Mouse (Mus musculus) kidney, postnatal 0 days (tissue): ENCODE data around the gene Tmem127. TPM values are rescaled to one million over a fixed set of nuclear protein-coding genes. Genes with fewer than 3 reads are reported as not detected.
"Not testable (repeated sequence)": the region's sequence is repeated elsewhere in the genome, so short reads cannot be mapped to it uniquely, and the experiment has no call there.

Experiments used
- ATAC-seq: fragments of 200-750 bp; cut with Nextera tagmentation; replicated peaks from 2 replicates; pipeline ENCODE4 v1.8.0; 2017; ENCODE audit warnings: low read depth, moderate number of reproducible peaks, moderate TSS enrichment, moderate library complexity; ENCODE audit not compliant: low FRiP score
- DNase-seq: peaks from one replicate; pipeline ENCODE4 v3.0.0-alpha.2; 2016; ENCODE audit warnings: low spot score
- H3K27ac ChIP-seq: fragments of 300-500 bp; sonication (generic); 2 replicates; pipeline ENCODE4 v1.5.1; 2014; ENCODE audit warnings: mild to moderate bottlenecking
- H3K27me3 ChIP-seq: fragments of 300-500 bp; sonication (generic); 2 replicates; pipeline ENCODE4 v1.6.1; 2014; ENCODE audit warnings: low read length, mixed read lengths; ENCODE audit not compliant: insufficient read depth
- H3K36me3 ChIP-seq: fragments of 300-500 bp; sonication (generic); 2 replicates; pipeline ENCODE4 v1.6.1; 2014; ENCODE audit warnings: low read length, mixed read lengths; ENCODE audit not compliant: insufficient read depth
- H3K4me1 ChIP-seq: fragments of 300-500 bp; sonication (generic); replicated peaks from 2 replicates; pipeline ENCODE4 v1.6.1; 2014; ENCODE audit warnings: antibody characterized with exemption, low read length, mixed read lengths; ENCODE audit not compliant: insufficient read depth
- H3K4me2 ChIP-seq: fragments of 300-500 bp; sonication (generic); 2 replicates; pipeline ENCODE4 v1.6.1; 2014; ENCODE audit warnings: mild to moderate bottlenecking, low read length, moderate library complexity, mixed read lengths
- H3K4me3 ChIP-seq: fragments of 300-500 bp; sonication (generic); replicated peaks from 2 replicates; pipeline ENCODE4 v1.5.1; 2014; ENCODE audit warnings: low read depth, low read length
- H3K9ac ChIP-seq: fragments of 300-500 bp; sonication (generic); 2 replicates; pipeline ENCODE4 v1.6.1; 2014; ENCODE audit warnings: low read depth, low read length
- H3K9me3 ChIP-seq: fragments of 300-500 bp; sonication (generic); replicated peaks from 2 replicates; pipeline ENCODE4 v1.6.1; 2016; ENCODE audit warnings: low read length, inconsistent platforms, mixed read lengths
- CTCF ChIP-seq: IDR thresholded peaks from 2 replicates; pipeline ENCODE4 v1.5.1; 2016; ENCODE audit warnings: antibody characterized with exemption, low read depth, mild to moderate bottlenecking, moderate library complexity
- WGBS: fragments of 180-500 bp; shearing (Covaris S2); extraction: QIAGEN DNeasy Blood & Tissue Kit; methylation state at CpG from one replicate; pipeline ENCODE4 v1.1.7; 2014; 5-methylcytosine and 5-hydroxymethylcytosine counted together
- polyA plus RNA-seq: library from polyadenylated mRNA; unstranded; fragments of >200 nt; fragmentation: Nextera tagmentation; extraction: Ambion mirVana; gene quantifications from 2 replicates; pipeline ENCODE4 v1.2.1, GENCODE M21; 2015

The Tmem127 gene
- polyA plus RNA-seq, 1 experiment from 2014 or later, result 35.7 TPM

- DNase-seq, result no peak
- 71% methylated on average over 5 of the region's 5 CpGs for WGBS
- H3K27ac ChIP-seq, result no peak overlapping the region
Observed at GRCm38 (mm10) chr2:127259340-127259739, 11.6 kb downstream of the Tmem127 start.

GRCm38 (mm10) chr2:127262480-127262879, 14.8 kb downstream of the Tmem127 start:
- Histone ChIP-seq H3K27ac (no peak overlapping the region), H3K4me2 (no peak overlapping the region), H3K27me3 (no peaks in the 10 kb centered on the region), H3K4me1 (no peaks in the 10 kb centered on the region), H3K36me3 (peaks cover 21% of the 10 kb centered on the region), H3K4me3 (no peak overlapping the region), H3K9ac (no peak overlapping the region), H3K9me3 (no peaks in the 10 kb centered on the region)
- DNase-seq, result no peak
- no peak for TF ChIP-seq CTCF
- ATAC-seq, result no peak

More at GRCm38 (mm10) chr2:127259340-127259739, 11.6 kb downstream of the Tmem127 start:
- H3K4me1 ChIP-seq, result no peaks in the 10 kb centered on the region
- peaks cover 29% of the 10 kb centered on the region for H3K36me3 ChIP-seq
- H3K9me3 ChIP-seq, result no peaks in the 10 kb centered on the region
- no peak overlapping the region for H3K4me2 ChIP-seq
- no peak for ATAC-seq
- TF ChIP-seq CTCF, result no peak
- no peak overlapping the region for H3K9ac ChIP-seq
- no peak overlapping the region for H3K4me3 ChIP-seq
- no peaks in the 10 kb centered on the region for H3K27me3 ChIP-seq

- peak; percentile 50 for TF ChIP-seq CTCF
- Histone ChIP-seq H3K9ac (no peak overlapping the region), H3K36me3 (no peaks in the 10 kb centered on the region), H3K9me3 (no peaks in the 10 kb centered on the region), H3K27me3 (no peaks in the 10 kb centered on the region), H3K4me1 (no peaks in the 10 kb centered on the region; the same call in 1 of the 2 replicates), H3K27ac (0 out of 2 replicates have a peak overlapping the region, but pooled peaks have one; percentile 6), H3K4me3 (no peak overlapping the region), H3K4me2 (no peak overlapping the region)
- ATAC-seq (no peak), DNase-seq (no peak)
- WGBS, result 41% methylated on average over 4 of the region's 4 CpGs
Observed at GRCm38 (mm10) chr2:127267854-127268253, 20.1 kb downstream of the Tmem127 start.

GRCm38 (mm10) chr2:127269491-127270299, 22.0 kb downstream of the Tmem127 start, which contains the start of gene Stard7:
TSS of gene Stard7 (plus strand) at chr2:127270218.
- under 1% methylated on average over 49 of the region's 49 CpGs for WGBS
- H3K9me3 ChIP-seq, result no peaks in the 10 kb centered on the region
- ATAC-seq, result peak; percentile 99

GRCm38 (mm10) chr2:127270300-127271041, 22.8 kb downstream of the Tmem127 start:
- no peak for TF ChIP-seq CTCF
- H3K36me3 ChIP-seq, result no peaks in the 10 kb centered on the region
- no peaks in the 10 kb centered on the region for H3K27me3 ChIP-seq
- H3K9ac ChIP-seq, result peak overlapping the region; percentile 89
- H3K27ac ChIP-seq, result peak overlapping the region; percentile 99
- no peaks in the 10 kb centered on the region for H3K9me3 ChIP-seq
- H3K4me1 ChIP-seq, result no peaks in the 10 kb centered on the region; the same call in 1 of the 2 replicates
- peak; percentile 91 for DNase-seq
- H3K4me2 ChIP-seq, result peak overlapping the region; percentile 88
- ATAC-seq, result peak; percentile 92
- WGBS, result 0% methylated on average over 64 of the region's 75 CpGs
- H3K4me3 ChIP-seq, result peak overlapping the region; percentile 91

More at GRCm38 (mm10) chr2:127269491-127270299, 22.0 kb downstream of the Tmem127 start, which contains the start of gene Stard7:
- Histone ChIP-seq H3K4me2 (peak within 1 kb of the TSS; percentile 88), H3K4me3 (peak within 1 kb of the TSS; percentile 91), H3K36me3 (no peaks in the 10 kb centered on the region), H3K4me1 (no peaks in the 10 kb centered on the region; the same call in 1 of the 2 replicates), H3K27me3 (no peaks in the 10 kb centered on the region), H3K9ac (peak within 1 kb of the TSS; percentile 89), H3K27ac (peak within 1 kb of the TSS; percentile 99)
- DNase-seq, result peak; percentile 99
- peak; percentile 60 for TF ChIP-seq CTCF

- no peak for TF ChIP-seq CTCF
- WGBS, result 7% methylated on average over 8 of the region's 8 CpGs
- peak overlapping the region; percentile 89 for H3K9ac ChIP-seq
- peak overlapping the region; percentile 91 for H3K4me3 ChIP-seq
- H3K4me2 ChIP-seq, result peak overlapping the region; percentile 88
- ATAC-seq (no peak), DNase-seq (peak; percentile 35)
- H3K36me3 ChIP-seq, result no peaks in the 10 kb centered on the region
- H3K4me1 ChIP-seq, result peaks cover 2% of the 10 kb centered on the region; the same call in 1 of the 2 replicates
- peak overlapping the region; percentile 99 for H3K27ac ChIP-seq
- H3K9me3 ChIP-seq, result no peaks in the 10 kb centered on the region
- H3K27me3 ChIP-seq, result no peaks in the 10 kb centered on the region
Observed at GRCm38 (mm10) chr2:127271042-127271515, 23.4 kb downstream of the Tmem127 start.

GRCm38 (mm10) chr2:127272049-127272448, 24.3 kb downstream of the Tmem127 start:
- not testable (repeated sequence) for DNase-seq, H3K9me3 ChIP-seq, H3K4me1 ChIP-seq, H3K27ac ChIP-seq, H3K4me3 ChIP-seq, ATAC-seq, H3K9ac ChIP-seq, H3K4me2 ChIP-seq, H3K36me3 ChIP-seq, H3K27me3 ChIP-seq
- 86% methylated on average over 4 of the region's 4 CpGs for WGBS
